Mouse (Mus musculus) frontal cortex, adult 2 months (tissue): Measurements from ENCODE around the gene Cd55b. TPM values are rescaled to one million over a fixed set of nuclear protein-coding genes. Genes with fewer than 3 reads are reported as not detected.
A peak's percentile ranks its signal among the peaks of the same experiment; 100 is the strongest.
"Not testable (repeated sequence)": the region's sequence is repeated elsewhere in the genome, so short reads cannot be mapped to it uniquely, and the experiment has no call there.

ENCODE experiments used
- DNase-seq, 2 experiments: peaks; one replicate each; pipeline ENCODE4 v3.0.0; 2022; ENCODE audit warnings: low spot score in 1 of 2; ENCODE audit errors: extremely low spot score in 1 of 2
- polyA plus RNA-seq: library from polyadenylated mRNA; depleted of rRNA; stranded (reverse); fragments of >200 nt; gene quantifications from 2 replicates; pipeline ENCODE4 v1.2.3, GENCODE M21; 2012; rRNA removed

The Cd55b gene
- not detected in 2 replicates for polyA plus RNA-seq

DNA sequence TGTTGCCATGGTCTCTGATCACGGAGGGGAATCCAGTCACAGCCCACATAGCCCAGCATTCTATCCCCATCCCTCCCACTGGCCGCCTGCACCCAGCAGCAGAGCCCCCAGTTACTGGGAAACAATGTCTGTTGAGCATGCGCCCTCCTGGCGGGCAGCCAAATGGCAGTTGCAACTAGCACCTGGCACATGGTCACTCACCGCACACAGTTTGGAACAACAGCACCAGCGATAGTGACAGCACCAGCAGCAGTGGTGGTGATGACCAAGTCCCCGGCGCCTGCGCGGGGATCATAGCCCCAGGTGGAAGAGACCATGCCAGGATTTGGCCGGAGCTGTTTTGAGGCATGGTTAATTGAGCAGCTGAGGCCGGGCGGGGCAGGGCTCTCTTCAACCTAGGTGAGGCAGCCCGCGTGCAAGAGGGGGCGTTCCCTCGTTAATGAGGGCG, at the start of gene Cd55b:
Gene Cd55b (minus strand): TSS at position 346 of the 448 bp plus-strand sequence.
- DNase-seq = no peak

GRCm38 (mm10) chr1:130470074-130470473, 47.3 kb upstream of the Cd55b start:
- DNase-seq = no peak

DNA sequence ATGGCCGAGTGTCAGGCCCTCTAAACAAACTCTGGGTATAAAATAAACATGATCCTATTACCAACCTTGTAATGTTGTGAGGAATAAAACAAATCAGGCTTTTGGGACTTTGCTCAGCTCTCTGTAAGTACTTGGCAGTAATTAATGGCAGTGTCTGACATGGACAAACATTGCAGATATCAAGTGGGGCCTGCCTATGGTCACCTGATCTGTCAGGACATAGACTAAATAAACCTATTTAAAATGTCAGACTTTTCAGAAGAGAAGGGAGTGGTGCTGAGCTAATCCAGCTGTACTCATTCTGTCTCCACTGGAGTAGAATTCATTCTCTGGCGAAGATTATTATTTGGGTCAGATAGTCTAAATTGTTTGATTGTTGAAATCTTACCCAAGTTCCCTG, 44.6 kb upstream of the Cd55b start:
- DNase-seq = no peak

DNA sequence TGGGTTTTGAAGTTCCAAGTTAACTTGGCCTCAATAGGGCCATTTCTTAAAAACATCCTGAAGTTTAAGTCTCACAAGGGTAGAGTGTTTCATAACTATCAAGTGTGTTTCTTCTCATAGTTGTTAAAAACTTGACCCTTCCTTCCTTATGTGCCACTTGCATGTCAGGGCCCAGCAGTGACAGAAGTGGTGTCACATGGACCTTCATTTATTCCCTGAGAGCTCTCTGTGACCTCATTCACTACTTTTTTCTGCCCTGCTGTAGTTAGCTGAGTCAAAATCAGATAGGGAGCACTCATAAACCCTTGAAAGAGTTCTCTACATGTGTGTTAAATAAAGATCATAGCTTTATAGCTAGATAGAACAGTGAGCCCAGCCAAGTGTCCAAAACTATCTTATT, 41.4 kb upstream of the Cd55b start:
- DNase-seq = no peak

DNA sequence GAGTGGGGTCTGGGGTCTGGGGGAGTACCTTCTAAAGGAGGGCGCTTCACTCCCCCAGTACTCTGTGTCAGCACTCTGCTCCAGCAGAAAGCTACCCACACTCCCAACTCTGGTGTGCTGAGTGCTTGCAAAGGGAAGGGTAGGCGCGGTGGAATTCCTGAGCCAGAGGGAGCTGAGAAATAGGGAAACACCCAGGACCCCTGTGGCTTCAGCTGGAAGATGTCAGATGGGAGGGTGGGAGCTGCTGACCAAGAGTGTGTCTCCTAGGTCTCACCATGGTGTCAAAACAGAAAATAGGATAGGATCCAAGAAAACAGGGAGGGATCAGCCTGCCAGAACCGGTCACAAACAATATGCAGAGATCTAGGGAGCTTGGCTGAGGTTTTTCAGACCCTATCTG, 40.1 kb upstream of the Cd55b start:
- peak in 1 of 2 experiments; percentile 38 for DNase-seq

DNA sequence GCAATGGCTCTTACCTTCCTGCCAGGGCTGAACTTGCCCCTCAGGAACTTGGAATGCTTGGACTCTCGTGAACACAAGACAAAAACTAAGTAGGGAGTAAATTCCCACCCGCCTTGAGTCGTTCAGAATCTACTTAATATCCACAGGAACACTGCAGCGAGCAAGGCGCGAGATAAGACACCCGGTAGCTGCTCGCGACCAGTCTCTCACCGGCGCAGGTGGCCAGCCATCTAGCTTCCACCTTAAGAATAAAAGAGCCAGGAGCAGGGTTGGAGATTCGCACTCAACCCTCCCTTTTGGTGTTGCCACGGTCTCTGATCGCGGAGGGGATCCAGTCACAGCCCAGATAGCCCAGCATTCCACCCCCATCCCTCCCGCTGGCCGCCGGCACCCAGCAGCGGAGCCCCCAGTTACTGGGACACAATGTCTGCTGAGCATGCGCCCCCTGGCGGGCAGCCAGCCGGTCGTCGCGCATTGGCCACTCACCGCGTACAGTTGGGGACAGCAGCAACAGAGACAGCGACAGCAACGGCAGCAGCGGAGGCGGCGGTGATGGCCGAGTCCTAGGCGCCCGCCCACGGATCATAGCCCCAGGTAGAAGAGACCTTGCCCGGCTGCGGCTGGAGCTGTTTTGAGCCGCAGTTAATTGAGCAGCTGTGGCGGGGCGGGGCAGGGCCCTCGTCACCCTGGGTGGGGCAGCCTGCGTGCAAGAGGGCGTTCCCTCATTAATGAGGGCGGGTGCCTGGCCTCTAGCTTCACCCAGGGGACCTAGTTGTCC, 39.5 kb upstream of the Cd55b start, which contains the start of gene Cd55:
Gene Cd55 (minus strand): TSS at position 661 of the 778 bp plus-strand sequence.
- DNase-seq = peak; percentile 70 to 86

GRCm38 (mm10) chr1:130455111-130455510, 32.3 kb upstream of the Cd55b start:
- DNase-seq = no peak

DNA sequence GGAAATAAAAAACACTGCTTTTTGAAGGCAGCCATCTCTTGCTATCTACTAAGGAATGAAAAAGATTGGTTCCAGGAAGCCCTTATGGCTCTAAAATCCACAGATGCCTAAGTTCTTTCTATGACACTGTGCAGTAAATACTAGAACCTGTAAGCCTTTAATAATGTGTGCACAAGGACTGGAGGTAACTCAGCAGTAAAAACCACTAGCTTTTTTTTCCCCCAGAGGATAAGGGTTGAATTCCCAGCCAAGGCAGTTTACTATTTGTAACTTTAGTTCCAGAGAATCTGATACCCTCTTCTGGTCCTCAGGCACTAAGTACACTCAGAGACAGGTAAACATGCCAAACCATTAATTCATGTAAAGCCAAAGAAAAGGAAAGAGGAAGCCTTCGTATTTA, 20.1 kb upstream of the Cd55b start:
- not testable (repeated sequence) for DNase-seq

- no peak for DNase-seq
Measured at GRCm38 (mm10) chr1:130430920-130431319, 8.1 kb upstream of the Cd55b start.

DNA sequence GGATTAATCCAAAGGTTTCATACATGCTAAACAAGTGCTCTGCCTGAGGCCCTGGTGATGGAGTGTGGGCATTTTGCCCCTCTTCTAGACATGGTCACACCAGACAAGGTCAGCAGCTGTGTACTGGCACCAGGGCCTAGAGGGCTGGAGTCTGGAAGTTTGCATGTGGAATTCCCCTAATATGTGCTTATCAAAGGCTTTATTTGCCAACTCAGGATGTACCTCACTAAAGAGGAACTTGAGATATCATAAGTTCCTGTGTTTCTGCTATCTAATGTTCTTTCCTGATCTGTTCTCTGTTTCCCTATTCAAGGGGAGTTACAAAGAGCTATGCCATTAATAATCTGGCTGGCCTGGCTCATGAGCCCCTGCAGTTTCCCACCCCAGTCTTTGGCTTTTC, 5.9 kb upstream of the Cd55b start:
- not testable (repeated sequence) for DNase-seq

DNA sequence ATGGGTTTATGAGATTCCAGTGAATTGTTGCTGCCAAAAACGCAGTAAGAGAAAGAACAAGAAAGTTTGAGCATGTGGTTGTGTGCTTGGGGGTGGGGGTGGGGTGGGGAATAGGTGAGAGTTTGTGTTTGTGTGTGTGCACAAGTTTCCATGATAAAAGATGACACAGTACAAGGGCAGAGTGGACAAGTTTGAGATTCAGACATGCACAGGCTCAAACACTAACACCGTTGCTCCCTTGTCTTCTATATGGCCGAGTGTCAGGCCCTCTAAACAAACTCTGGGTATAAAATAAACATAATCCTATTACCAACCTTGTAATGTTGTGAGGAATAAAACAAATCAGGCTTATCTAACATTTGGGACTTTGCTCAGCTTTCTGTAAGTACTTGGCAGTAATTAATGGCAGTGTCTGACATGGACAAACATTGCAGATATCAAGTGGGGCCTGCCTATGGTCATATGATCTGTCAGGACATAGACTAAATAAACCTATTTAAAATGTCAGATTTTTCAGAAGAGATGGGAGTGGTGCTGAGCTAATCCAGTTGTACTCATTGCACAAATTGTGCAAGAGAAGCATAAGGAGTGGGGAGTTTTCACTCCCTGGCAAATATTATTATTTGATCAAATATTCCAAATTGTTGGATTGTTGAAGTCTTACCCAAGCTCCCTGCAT, 4.5 kb upstream of the Cd55b start:
- not testable (repeated sequence) for DNase-seq

GRCm38 (mm10) chr1:130422033-130422432, 776 bp downstream of the Cd55b start:
- DNase-seq = not testable (repeated sequence)

- DNase-seq = not testable (repeated sequence)
Measured at GRCm38 (mm10) chr1:130397109-130397508, 25.7 kb downstream of the Cd55b start.

DNA sequence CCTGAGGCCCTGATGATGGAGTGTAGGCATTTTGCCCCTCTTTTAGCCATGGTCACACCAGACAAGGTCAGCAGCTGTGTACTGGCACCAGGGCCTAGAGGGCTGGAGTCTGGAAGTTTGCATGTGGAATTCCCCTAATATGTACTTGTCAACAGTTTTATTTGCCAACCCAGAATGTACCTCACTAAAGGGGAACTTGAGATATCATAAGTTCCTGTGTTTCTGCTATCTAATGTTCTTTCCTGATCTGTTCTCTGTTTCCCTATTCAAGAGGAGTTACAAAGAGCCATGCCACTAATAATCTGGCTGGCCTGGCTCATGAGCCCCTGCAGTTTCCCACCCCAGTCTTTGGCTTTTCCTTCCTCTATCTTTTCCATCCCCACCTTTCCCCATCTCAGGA, 35.5 kb downstream of the Cd55b start:
- not testable (repeated sequence) for DNase-seq

DNA sequence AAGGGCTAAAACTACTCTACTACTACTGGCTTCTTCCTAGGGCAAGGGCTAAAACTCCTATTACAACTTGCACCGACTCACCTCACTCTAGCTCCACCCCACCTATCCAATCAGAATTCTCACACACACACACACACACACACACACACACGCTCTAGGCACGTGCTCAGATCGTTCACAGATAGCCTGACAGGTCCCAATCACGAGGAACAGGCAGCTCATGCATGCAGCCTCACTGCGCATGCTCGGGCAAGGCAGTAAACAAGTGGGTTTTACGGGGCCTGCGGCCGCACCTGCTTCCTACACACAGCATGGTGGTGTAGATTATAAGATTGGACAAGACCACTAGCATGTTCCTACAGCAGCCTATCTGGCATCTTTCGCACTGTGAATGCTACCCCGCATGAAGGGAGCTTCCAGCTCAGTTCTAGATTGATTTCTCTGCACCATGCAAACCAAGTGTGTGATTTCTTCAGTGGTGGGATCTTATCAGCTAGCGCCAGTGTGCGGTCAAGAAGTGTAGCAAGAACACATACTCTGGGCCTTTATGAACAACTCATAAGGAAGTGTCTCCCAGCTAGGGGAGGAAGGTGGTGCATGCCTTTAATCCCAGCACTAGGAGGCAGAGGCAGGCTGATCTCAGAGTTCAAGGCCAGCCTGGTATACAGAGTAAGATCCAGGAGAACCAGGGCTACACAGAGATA, 44.9 kb downstream of the Cd55b start:
- no peak for DNase-seq

GRCm38 (mm10) chr1:130374173-130374785, 48.5 kb downstream of the Cd55b start:
- no peak for DNase-seq

- DNase-seq = no peak
Measured at GRCm38 (mm10) chr1:130373398-130374083, 49.3 kb downstream of the Cd55b start.

- DNase-seq = peak in 1 of 2 experiments; percentile 83
Measured at GRCm38 (mm10) chr1:130371895-130372528, 50.8 kb downstream of the Cd55b start.

GRCm38 (mm10) chr1:130371291-130371690, 51.5 kb downstream of the Cd55b start:
- no peak for DNase-seq
